Mouse (Mus musculus): ENCODE data around the gene Sypl. TPM values are rescaled to one million over a fixed set of nuclear protein-coding genes. Genes with fewer than 3 reads are reported as not detected.

The Sypl gene
- polyA plus RNA-seq, 1 experiment from 2014 or later = 105 TPM

DNA sequence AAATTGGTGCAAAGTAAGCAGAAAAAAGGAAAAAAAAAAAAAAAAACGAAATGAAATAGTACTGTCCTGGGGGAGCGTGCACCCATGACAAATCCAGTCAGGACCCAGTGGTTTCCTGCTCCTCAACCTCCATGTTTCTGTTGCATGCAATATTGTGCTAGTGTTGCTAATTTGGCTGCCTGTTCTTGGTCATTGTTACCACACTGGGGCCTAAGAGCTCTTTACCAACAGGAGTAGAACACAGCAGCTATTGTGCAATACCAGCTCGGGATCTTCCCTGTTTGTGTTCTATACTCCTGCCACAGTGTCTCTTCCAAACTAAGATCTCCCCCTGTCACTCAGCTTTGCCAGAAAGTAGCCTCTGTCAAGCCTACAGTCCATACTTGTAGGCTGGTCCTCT is 9.7 kb upstream of the Sypl start:
- Histone ChIP-seq H3K4me3 (ENCODE audit: control insufficient read depth in 1 of 2, insufficient read depth in 1 of 2, low read depth in 1 of 2, low read length in 2 of 2) (no peak overlapping the region), H3K4me1 (ENCODE audit: control insufficient read depth in 2 of 2, insufficient read depth in 2 of 2, low read length in 2 of 2) (no peaks in the 10 kb centered on the region), H3K4me2 (ENCODE audit: low read length) (no peak overlapping the region), H3K27me3 (ENCODE audit: control insufficient read depth, insufficient read depth, low read length) (no peaks in the 10 kb centered on the region), H3K9me3 (ENCODE audit: control insufficient read depth, low read length) (no peaks in the 10 kb centered on the region), H3K9ac (ENCODE audit: low read length) (no peak overlapping the region), H3K27ac (replicated peaks in 1 of 2; ENCODE audit: control insufficient read depth in 1 of 2, insufficient read depth in 1 of 2, low read depth in 2 of 2, low read length in 2 of 2) (peak overlapping the region in 1 of 2 experiments; percentile 35; a peak in 1 of 4 replicates), H3K36me3 (ENCODE audit: control insufficient read depth, insufficient read depth, low read length) (no peaks in the 10 kb centered on the region)
- no peak for ATAC-seq (ENCODE audit: insufficient number of reproducible peaks, insufficient read depth, low FRiP score, low read depth)
- WGBS = 74% methylated on average over 3 of the region's 3 CpGs

DNA sequence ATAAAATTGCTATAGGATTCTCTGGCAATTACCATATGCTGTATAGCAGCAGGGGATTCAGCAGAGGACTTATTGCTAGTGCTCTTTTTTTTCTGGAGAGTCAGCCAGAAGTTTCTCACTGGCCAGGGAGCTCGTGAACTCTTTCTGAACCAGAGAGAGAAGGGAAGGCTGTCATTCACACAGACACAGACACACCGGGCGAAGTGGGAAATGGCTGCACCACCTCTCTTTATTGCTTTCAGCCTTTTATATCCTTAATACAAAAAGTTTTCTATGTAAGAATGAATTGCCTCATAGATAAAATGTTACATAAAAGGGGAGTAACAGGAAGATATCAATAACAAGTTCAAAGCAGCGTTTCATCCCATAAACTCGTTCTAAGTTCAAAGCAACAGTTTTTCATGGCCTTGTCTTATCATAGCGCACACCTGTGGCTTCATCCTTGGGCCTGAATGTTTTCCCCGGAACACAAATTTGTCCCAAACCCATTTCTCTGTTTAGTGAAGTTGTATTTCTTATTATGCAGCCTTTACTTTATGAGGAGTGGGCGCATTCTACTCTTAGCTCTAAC is 8.7 kb upstream of the Sypl start:
- no peak overlapping the region for H3K4me2 ChIP-seq (ENCODE audit: low read length)
- ATAC-seq (ENCODE audit: insufficient number of reproducible peaks, insufficient read depth, low FRiP score, low read depth) = no peak
- H3K27me3 ChIP-seq (ENCODE audit: control insufficient read depth, insufficient read depth, low read length) = no peaks in the 10 kb centered on the region
- no peak overlapping the region for H3K9ac ChIP-seq (ENCODE audit: low read length)
- no peaks in the 10 kb centered on the region for H3K4me1 ChIP-seq (ENCODE audit: control insufficient read depth in 2 of 2, insufficient read depth in 2 of 2, low read length in 2 of 2)
- no peaks in the 10 kb centered on the region for H3K36me3 ChIP-seq (ENCODE audit: control insufficient read depth, insufficient read depth, low read length)
- H3K9me3 ChIP-seq (ENCODE audit: control insufficient read depth, low read length) = no peaks in the 10 kb centered on the region
- H3K27ac ChIP-seq (replicated peaks in 1 of 2; ENCODE audit: control insufficient read depth in 1 of 2, insufficient read depth in 1 of 2, low read depth in 2 of 2, low read length in 2 of 2) = no peak overlapping the region
- no peak overlapping the region for H3K4me3 ChIP-seq (ENCODE audit: control insufficient read depth in 1 of 2, insufficient read depth in 1 of 2, low read depth in 1 of 2, low read length in 2 of 2)
- 75% methylated on average over 8 of the region's 8 CpGs for WGBS

DNA sequence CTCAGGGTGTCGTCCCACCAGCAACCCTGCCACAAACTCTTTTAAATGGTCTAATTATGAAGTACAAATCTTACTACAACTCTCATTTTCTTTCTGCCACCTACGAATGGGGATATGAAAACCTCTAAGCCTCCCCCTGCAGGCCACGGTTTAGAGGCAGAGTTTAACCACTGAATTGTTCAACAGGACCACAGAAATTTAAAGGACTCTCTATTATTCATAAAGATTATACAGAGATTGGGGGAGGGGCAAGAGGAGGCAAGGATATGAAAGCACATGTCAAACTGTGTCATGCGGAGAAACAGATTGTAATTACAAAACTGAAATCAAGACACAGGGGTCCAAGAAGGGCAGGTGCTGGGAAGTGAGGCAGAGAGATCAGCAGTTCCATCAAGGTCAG is 7.3 kb upstream of the Sypl start:
- Histone ChIP-seq H3K9ac (ENCODE audit: low read length) (no peak overlapping the region), H3K9me3 (ENCODE audit: control insufficient read depth, low read length) (no peaks in the 10 kb centered on the region), H3K36me3 (ENCODE audit: control insufficient read depth, insufficient read depth, low read length) (no peaks in the 10 kb centered on the region), H3K4me3 (ENCODE audit: control insufficient read depth in 1 of 2, insufficient read depth in 1 of 2, low read depth in 1 of 2, low read length in 2 of 2) (no peak overlapping the region), H3K27ac (replicated peaks in 1 of 2; ENCODE audit: control insufficient read depth in 1 of 2, insufficient read depth in 1 of 2, low read depth in 2 of 2, low read length in 2 of 2) (no peak overlapping the region), H3K4me1 (ENCODE audit: control insufficient read depth in 2 of 2, insufficient read depth in 2 of 2, low read length in 2 of 2) (no peaks in the 10 kb centered on the region), H3K27me3 (ENCODE audit: control insufficient read depth, insufficient read depth, low read length) (no peaks in the 10 kb centered on the region), H3K4me2 (ENCODE audit: low read length) (no peak overlapping the region)
- ATAC-seq (ENCODE audit: insufficient number of reproducible peaks, insufficient read depth, low FRiP score, low read depth) = no peak
- 78% methylated on average over 4 of the region's 4 CpGs for WGBS

DNA sequence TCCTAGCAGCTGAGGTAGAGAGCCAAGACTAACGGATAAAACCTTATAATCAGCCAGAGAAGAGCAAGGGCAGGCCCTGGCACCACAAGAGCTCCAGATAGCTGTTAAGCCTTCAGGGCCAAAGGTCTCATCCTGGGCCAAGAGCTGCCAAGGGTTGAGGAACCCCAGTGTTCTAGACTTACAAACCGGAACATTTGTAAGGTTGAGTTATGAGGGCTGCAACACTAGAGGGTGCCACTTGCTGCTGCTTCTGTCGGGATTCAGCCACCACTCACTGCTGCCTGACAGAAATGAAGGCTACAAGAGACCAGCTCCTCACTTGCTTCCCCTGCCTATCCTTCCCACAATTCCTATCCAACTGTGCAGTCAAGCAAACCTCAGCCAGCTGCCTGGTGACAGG is 1.3 kb upstream of the Sypl start:
- Histone ChIP-seq H3K4me1 (ENCODE audit: control insufficient read depth in 2 of 2, insufficient read depth in 2 of 2, low read length in 2 of 2) (peaks cover 0 to 25% of the 10 kb centered on the region in 2 experiments; a peak in 2 of 4 replicates), H3K27me3 (ENCODE audit: control insufficient read depth, insufficient read depth, low read length) (no peaks in the 10 kb centered on the region), H3K4me3 (ENCODE audit: control insufficient read depth in 1 of 2, insufficient read depth in 1 of 2, low read depth in 1 of 2, low read length in 2 of 2) (no peak overlapping the region), H3K9me3 (ENCODE audit: control insufficient read depth, low read length) (no peaks in the 10 kb centered on the region), H3K9ac (ENCODE audit: low read length) (no peak overlapping the region), H3K27ac (replicated peaks in 1 of 2; ENCODE audit: control insufficient read depth in 1 of 2, insufficient read depth in 1 of 2, low read depth in 2 of 2, low read length in 2 of 2) (no peak overlapping the region), H3K36me3 (ENCODE audit: control insufficient read depth, insufficient read depth, low read length) (no peaks in the 10 kb centered on the region), H3K4me2 (ENCODE audit: low read length) (peak overlapping the region; percentile 88; the same call in 1 of the 2 replicates)
- no peak for ATAC-seq (ENCODE audit: insufficient number of reproducible peaks, insufficient read depth, low FRiP score, low read depth)
- 17% methylated on average over 3 of the region's 3 CpGs for WGBS

DNA sequence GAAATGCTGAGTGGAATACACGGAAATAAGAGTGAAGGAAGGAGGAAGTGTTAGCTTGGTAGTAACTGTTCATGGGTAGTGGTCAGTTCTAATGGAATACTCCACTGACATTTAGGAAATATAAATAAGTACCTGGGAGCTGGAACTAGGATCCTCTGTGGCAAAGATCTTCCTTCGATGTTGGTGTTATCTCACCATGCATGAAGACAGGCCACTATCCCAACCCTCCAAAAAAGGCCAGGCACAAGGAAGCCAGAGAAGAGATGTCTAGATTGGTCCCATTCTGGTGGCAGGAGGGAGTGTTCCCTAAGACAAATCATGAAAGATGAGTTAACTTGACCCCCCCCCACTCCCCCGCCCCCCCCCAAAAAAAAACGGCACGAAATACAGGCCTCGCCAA is 625 bp upstream of the Sypl start:
- Histone ChIP-seq H3K9ac (ENCODE audit: low read length) (peak overlapping the region; percentile 91), H3K27me3 (ENCODE audit: control insufficient read depth, insufficient read depth, low read length) (no peaks in the 10 kb centered on the region), H3K4me1 (ENCODE audit: control insufficient read depth in 2 of 2, insufficient read depth in 2 of 2, low read length in 2 of 2) (peaks cover 0 to 27% of the 10 kb centered on the region in 2 experiments; a peak in 2 of 4 replicates), H3K9me3 (ENCODE audit: control insufficient read depth, low read length) (no peaks in the 10 kb centered on the region), H3K4me2 (ENCODE audit: low read length) (peak overlapping the region; percentile 88), H3K27ac (replicated peaks in 1 of 2; ENCODE audit: control insufficient read depth in 1 of 2, insufficient read depth in 1 of 2, low read depth in 2 of 2, low read length in 2 of 2) (peak overlapping the region; percentile 96 to 99), H3K36me3 (ENCODE audit: control insufficient read depth, insufficient read depth, low read length) (no peaks in the 10 kb centered on the region), H3K4me3 (ENCODE audit: control insufficient read depth in 1 of 2, insufficient read depth in 1 of 2, low read depth in 1 of 2, low read length in 2 of 2) (peak overlapping the region; percentile 80 to 94)
- no peak for ATAC-seq (ENCODE audit: insufficient number of reproducible peaks, insufficient read depth, low FRiP score, low read depth)
- WGBS = 15% methylated on average over 6 of the region's 6 CpGs

DNA sequence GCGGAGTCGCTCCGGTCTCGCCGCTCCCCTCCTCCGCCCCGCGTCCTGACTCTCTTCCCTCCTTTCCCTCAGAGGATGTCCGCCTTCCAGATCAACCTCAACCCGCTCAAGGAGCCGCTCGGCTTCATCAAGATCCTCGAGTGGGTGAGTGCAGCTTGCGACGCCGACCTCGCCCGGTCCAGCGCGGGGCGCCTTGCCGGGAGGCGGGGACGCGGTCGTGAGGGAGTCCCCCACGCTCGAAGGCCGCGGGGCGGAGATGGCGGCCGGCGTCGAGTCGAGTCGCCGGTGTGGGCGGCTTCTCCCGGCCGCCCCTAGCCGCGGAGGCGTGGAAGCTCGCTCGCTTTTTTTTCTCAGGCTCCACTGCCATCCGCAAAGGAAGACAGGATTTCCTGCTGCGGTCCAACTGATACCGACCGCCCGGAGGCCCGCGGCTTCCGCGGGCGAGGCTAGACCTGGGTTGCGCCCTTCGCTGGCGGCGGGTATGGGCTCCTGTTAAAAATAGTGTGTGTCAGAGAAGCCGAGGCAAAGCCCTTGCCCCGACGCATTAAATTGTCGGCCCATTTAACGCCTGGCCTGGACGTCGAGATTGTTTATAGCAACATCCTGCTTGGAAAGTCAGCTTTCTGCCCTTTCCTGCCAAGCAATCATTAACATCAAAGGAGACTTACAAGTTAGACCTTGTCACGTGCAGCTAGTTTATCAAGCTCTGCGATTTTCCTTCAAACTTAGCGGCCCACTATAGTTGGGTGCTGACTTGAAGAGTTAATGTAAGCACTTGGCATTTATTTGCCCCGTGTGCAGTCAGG is 728 bp downstream of the Sypl start:
- H3K4me3 ChIP-seq (ENCODE audit: control insufficient read depth in 1 of 2, insufficient read depth in 1 of 2, low read depth in 1 of 2, low read length in 2 of 2) = peak overlapping the region; percentile 80 to 94
- H3K9me3 ChIP-seq (ENCODE audit: control insufficient read depth, low read length) = no peaks in the 10 kb centered on the region
- no peaks in the 10 kb centered on the region for H3K27me3 ChIP-seq (ENCODE audit: control insufficient read depth, insufficient read depth, low read length)
- H3K27ac ChIP-seq (replicated peaks in 1 of 2; ENCODE audit: control insufficient read depth in 1 of 2, insufficient read depth in 1 of 2, low read depth in 2 of 2, low read length in 2 of 2) = peak overlapping the region; percentile 99
- H3K4me1 ChIP-seq (ENCODE audit: control insufficient read depth in 2 of 2, insufficient read depth in 2 of 2, low read length in 2 of 2) = peaks cover 0 to 27% of the 10 kb centered on the region in 2 experiments; a peak in 2 of 4 replicates
- peak overlapping the region; percentile 88 for H3K4me2 ChIP-seq (ENCODE audit: low read length)
- peak; percentile 23 for ATAC-seq (ENCODE audit: insufficient number of reproducible peaks, insufficient read depth, low FRiP score, low read depth)
- peak overlapping the region; percentile 91 for H3K9ac ChIP-seq (ENCODE audit: low read length)
- under 1% methylated on average over 58 of the region's 71 CpGs for WGBS
- H3K36me3 ChIP-seq (ENCODE audit: control insufficient read depth, insufficient read depth, low read length) = no peaks in the 10 kb centered on the region

DNA sequence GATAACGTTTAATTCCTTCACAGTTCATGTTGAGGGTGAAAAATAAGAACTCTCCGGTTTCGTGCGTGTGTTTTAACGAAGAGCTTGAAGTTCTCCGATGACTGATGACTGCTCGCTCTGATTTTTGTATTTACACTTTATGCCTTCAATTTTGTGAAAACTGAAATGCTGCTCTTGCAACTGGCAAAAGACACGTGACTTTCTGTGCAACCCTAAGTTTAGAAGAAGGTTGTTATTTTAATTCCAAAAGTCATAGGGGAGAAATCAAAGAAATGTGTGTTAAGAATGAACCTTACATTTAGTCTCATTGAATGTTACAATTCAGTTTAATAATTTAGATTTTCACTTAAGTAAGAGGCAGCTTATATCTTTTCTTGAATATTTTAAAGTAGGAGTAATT is 1.3 kb downstream of the Sypl start:
- 3% methylated on average over 8 of the region's 8 CpGs for WGBS
- no peaks in the 10 kb centered on the region for H3K36me3 ChIP-seq (ENCODE audit: control insufficient read depth, insufficient read depth, low read length)
- no peak for ATAC-seq (ENCODE audit: insufficient number of reproducible peaks, insufficient read depth, low FRiP score, low read depth)

More for the DNA sequence above, 1.3 kb downstream of the Sypl start:
- H3K27me3 ChIP-seq (ENCODE audit: control insufficient read depth, insufficient read depth, low read length) = no peaks in the 10 kb centered on the region
- peak overlapping the region; percentile 91 for H3K9ac ChIP-seq (ENCODE audit: low read length)
- peak overlapping the region; percentile 80 to 94 for H3K4me3 ChIP-seq (ENCODE audit: control insufficient read depth in 1 of 2, insufficient read depth in 1 of 2, low read depth in 1 of 2, low read length in 2 of 2)
- H3K4me2 ChIP-seq (ENCODE audit: low read length) = peak overlapping the region; percentile 88
- H3K4me1 ChIP-seq (ENCODE audit: control insufficient read depth in 2 of 2, insufficient read depth in 2 of 2, low read length in 2 of 2) = peaks cover 0 to 31% of the 10 kb centered on the region in 2 experiments; a peak in 2 of 4 replicates
- peak overlapping the region; percentile 99 for H3K27ac ChIP-seq (replicated peaks in 1 of 2; ENCODE audit: control insufficient read depth in 1 of 2, insufficient read depth in 1 of 2, low read depth in 2 of 2, low read length in 2 of 2)
- no peaks in the 10 kb centered on the region for H3K9me3 ChIP-seq (ENCODE audit: control insufficient read depth, low read length)
